Mouse (Mus musculus) lung, adult 2 months (tissue): ENCODE measurements at regions not wholly inside any gene's neighbourhood (a gene's known extent, or its start where the extent isn't known, plus 50 kb on each side); places are given as distances from the start of the nearest gene placed in this dataset.

Experiments used
- CTCF ChIP-seq: fragments of 200-500 bp; IDR thresholded peaks from 2 replicates; pipeline ENCODE4 v1.5.1; 2011; ENCODE audit warnings: mild to moderate bottlenecking, low read length, control low read depth; ENCODE audit not compliant: insufficient read depth
- POLR2A ChIP-seq: fragments of 200-500 bp; IDR thresholded peaks from 2 replicates; pipeline ENCODE4 v1.6.1; 2011; ENCODE audit warnings: low read depth, mild to moderate bottlenecking, control low read depth, low read length, borderline replicate concordance; ENCODE audit errors: extremely low read depth

DNA sequence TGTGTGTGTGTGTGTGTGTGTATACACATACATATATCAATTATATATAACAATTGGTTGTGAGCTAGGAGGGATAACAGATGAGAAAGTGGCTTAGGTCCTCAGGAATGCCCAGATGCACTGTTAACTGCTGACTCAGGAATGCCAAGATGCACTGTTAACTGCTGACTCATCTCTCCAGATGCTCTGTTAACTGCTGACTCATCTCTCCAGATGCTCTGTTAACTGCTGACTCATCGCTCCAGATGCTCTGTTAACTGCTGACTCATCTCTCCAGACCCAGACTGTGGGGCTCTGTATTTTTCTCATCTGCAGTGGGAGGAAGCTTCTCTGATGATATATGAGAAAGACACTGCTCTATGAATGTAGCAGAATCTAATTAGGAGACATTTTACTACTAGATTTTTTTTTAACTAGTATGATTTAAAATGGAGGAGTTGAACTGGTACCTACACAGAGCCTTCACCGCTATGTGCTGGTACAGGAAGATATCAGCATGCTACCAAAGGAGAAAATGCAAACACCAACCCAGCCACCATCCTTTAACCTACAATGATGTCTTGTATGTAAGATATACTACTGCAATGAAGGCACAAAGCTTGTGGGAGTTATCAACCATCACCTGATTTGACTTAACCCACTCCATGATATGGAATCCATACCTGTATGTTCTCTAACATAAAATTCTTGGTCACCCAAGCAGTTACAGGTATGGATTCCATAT lies 1119.3 kb upstream of the Celf2 start:
- no peak for TF ChIP-seq CTCF
- TF ChIP-seq POLR2A, result no peak
